Mouse (Mus musculus): ENCODE results near the gene Ankle2. TPM values are rescaled to one million over a fixed set of nuclear protein-coding genes. Genes with fewer than 3 reads are reported as not detected.

The Ankle2 gene
- 10 to 100 TPM; 34.2 to 38.6 TPM for total RNA-seq (2021)

DNA sequence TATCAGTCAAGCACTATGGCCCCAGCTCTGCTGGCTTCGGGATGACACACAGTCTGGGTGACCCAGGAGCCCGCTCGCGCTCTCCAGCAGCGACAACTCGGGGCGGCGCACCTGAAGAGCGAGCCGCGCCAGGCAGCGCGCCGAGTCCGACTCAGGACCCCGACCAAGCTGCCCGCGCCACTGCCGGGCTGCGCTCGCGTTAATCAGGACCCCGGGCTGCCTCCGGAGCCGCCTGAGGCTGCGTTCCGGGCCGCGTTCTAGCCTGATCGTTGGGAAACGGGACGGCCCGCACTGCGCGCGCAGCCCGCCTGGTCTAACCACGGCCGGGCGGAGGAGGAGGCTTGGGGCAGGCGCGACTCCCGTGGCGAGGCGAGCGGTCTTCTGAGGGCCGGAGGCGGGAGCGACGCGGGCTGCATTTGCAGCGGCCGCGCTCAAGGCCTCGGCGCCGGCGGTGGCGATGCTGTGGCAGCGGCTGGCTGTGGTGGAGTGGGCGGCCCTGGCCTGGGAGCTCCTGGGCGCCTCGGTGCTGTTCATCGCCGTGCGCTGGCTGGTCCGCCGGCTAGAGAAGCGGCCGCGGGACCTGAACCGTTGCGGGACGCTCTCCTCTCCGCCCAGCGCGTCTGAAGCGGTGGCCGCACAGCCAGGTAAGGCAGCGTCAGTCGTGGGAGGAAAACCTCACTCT lies at the start of gene Ankle2:
Ankle2 (plus strand) TSS at position 225 of the 682 bp plus-strand sequence.
- intact Hi-C loops (cut with DNase I) = no loop called here
- peak; percentile 92 for DNase-seq

DNA sequence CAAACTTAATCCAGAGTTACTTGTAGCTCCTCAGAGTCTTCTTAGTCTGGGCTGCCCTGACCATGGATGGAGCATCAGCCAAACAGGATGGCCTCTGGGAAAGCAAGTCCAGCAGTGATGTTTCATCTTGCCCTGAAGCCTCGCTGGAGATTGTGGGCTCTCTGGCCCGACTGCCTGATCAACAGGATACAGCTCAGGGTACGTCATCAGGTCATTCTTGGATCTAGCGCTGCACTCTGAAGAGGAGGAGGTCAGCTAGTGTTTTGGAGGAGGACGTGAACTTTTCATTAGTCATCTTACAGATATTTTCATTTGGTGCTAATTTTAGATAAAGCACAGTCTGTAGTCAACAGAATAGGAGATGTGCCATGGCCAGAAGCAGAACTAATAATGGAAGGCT lies 49.1 kb upstream of the Ankle2 start:
- no peak for DNase-seq
- intact Hi-C loops (cut with DNase I) = no loop called here

DNA sequence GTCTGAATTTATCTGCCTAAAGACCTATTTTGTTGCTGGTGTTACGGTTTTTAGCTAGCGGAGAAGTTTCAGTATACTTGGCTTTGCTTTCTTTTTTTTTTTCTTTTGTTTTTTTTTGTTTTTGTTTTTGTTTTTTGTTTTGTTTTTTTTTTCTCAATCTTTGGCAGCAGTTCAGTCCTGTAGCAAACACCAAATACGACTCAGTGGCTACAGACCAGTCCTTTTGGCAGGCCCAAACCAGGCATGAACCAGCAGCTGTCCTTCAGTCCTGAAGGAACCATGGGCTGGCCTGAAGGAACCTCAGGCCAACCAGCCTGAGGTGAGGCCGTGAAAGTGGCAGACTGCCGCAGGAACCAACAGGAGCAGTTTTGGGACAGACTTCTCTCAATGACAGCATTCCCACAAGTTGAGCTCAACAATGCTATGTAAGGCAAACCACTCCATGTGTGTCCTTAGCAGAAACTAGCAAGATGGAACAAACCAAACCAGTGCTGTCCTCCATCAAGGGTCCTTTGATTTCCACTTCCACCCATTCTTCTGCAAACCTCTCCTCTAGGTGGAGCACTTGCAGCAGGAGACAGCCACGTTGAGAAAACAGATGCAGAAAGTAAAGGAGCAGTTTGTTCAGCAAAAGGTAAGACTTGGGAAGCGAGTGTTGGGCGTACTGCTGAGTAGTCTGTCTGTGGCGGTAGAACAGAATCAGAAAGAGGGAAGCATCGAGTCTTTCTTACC lies 27.5 kb upstream of the Ankle2 start:
- intact Hi-C loops (cut with DNase I) = loop anchor here (10.0 kb wide), 1 partner anchor 1589 kb away; no protein-coding TSS in a partner anchor
- DNase-seq = no peak

DNA sequence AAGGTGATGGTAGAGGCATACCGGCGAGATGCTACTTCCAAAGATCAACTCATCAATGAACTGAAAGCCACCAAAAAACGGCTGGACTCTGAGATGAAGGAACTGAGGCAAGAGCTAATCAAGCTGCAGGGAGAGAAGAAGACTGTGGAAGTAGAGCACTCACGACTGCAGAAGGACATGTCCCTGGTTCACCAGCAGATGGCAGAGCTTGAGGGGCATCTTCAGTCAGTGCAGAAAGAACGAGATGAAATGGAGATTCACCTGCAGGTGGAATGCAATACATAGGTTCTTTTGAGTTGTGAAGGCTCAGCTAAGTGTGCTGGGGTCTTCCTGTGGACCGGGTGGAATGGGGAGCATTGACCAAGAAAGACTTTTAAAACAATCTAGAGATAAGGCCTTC lies 26.0 kb upstream of the Ankle2 start:
- intact Hi-C loops (cut with DNase I) = loop anchor here (10.0 kb wide), 1 partner anchor 1590 kb away; no protein-coding TSS in a partner anchor
- DNase-seq = no peak

DNA sequence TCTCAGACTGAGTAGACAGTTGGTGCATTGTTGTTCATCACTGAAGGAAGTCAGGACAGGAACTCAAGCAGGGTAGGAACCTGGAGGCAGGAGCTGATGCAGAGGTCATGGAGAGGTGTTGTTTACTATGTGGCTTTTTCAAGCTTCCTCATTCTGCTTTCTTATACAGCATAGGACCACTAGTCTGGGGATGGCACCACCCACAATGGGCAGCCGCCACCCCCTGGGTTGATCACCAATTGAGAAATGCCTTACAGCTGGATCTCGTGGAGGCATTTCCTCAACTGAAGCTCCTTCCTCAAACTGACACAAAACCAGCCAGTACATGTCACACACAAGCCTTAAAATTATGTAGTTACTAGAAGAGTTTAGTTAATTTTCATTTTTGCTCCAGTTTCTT lies 19.5 kb upstream of the Ankle2 start:
- intact Hi-C loops (cut with DNase I) = no loop called here
- DNase-seq = no peak

DNA sequence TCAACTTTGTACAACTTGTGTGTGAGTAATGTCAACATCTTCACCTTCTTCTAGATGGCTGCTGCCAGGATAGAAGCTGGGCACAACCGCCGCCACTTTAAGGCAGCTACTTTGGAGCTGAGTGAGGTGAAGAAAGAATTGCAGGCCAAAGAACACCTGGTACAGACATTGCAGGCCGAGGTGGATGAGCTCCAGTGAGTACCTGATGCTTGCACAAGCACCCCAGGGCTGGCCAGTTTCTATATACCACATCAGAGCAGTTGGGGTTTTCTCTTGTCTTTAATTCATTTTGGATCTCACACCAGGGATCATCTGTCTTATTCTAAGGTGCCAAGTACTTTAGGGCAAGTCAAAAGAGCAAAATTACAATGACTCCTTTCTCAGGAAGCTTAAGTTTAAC lies 14.0 kb upstream of the Ankle2 start:
- intact Hi-C loops (cut with DNase I) = no loop called here
- no peak for DNase-seq

DNA sequence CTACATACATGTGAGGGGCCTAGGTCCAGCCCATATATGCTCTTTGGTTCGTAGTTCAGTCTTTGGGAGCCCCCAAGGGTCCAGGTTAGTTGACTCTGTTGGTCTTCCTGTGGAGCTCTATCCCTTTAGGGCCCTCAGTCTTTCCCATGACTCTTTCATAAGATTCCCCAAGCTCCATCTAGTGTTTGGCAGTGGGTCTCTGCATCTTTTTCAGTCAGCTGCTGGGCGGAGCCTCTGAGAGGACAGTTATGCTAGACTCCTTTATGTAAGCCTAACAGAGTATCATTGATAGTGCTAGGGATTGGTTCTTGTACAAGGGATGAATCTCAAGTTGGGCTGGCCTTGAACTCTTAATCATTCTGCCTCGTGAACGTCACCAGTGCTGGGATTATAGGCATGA lies 10.5 kb upstream of the Ankle2 start:
- no peak for DNase-seq
- intact Hi-C loops (cut with DNase I) = no loop called here

DNA sequence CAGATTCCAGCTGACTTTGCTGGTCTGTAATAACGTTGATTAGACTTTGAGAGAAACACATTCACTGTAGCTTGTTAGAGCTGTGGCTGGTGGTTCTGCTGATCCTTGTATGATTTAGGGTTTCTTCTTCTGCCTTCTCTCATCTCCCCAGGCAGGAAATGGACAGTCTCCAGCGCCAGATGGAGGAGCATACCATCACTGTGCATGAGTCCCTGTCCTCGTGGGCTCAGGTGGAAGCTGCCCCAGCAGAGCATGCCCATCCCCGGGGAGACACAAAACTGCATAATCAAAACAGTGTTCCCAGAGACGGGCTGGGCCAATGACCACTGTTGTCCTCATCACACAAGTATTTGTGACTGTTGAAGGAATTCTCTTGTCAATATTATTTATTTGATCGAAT lies 8.0 kb upstream of the Ankle2 start:
- intact Hi-C loops (cut with DNase I) = no loop called here
- DNase-seq = no peak

DNA sequence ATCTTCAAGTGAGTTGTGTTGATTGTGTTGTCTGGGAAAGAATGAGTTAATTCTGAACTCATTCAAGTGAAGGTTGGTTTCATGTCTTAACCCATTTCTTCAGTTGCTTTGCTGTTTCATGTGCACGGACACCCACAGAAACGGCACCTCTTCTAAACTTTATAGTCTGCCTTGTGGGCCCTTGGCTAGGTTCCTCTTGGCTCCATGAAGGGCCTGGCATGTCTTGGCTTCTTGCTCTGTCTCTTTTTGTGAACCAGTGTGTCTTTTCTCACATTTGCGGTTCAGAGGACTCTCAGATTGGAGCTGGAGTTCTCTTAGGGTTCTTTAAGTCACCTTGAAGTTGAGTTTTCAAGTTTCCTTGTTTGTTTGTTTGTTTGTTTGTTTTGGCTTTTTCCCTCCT lies 5.7 kb upstream of the Ankle2 start:
- DNase-seq = no peak
- intact Hi-C loops (cut with DNase I) = no loop called here

DNA sequence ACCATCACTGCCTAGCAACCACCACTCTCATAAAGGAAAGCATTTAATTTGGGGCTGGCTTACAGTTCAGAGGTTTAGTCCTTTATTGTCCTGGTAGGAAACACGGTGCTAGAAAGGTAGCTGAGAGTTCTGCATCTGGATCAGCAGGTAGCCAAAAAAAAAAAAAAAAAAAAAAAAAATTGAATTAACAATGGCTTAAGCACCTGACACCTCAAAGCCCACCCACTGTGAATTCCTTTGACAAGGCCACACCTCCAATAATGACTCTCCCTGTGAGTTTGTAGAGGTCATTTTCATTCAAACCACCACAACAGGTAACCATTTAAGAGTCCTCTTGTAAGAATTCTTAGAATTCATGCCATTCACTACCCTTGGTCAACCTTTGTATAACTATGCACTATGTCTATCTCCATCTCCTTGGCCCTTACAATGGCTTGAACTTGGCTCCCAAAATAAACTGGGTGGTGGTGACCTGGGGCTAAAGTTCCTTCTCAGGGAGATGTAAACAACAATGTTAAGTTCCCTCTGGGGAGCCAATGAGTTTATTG lies 3.4 kb upstream of the Ankle2 start:
- DNase-seq = no peak
- intact Hi-C loops (cut with DNase I) = no loop called here

DNA sequence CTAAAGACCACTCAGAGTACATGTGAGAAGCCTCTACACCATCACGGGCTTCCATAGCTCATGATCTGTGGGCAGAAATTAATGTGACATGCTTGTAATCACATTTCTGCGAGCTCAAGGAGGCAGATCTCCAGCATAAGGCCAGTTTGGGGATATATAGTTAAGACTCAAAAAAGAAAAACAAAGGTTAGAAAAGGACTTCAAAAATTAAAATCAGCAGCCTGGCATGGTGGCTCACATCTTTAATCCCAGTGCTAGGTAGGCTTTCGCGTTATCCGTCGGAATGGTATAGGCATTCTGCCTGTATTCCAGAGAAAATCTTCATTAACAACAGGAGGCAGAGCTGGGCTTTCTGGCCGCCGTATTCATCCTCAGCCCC lies 414 bp upstream of the Ankle2 start:
- intact Hi-C loops (cut with DNase I) = no loop called here
- no peak for DNase-seq

DNA sequence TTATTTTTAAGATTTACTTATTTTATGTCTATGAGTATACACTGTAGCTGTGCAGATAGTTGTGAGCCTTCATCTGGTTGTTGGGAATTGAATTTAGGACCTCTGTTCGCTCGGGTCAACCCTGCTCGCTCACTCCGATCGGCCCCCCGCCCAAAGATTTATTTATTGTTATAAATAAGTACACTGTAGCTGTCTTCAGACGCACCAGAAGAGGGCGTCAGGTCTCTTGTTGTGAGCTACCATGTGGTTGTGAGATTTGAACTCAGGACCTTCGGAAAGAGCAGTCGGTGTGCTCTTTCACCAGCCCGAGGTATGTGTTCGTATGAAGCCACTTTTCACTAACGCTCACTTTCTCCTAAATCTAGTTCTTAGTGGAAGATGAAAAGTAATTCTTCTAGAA lies 834 bp downstream of the Ankle2 start:
- intact Hi-C loops (cut with DNase I) = no loop called here
- no peak for DNase-seq

DNA sequence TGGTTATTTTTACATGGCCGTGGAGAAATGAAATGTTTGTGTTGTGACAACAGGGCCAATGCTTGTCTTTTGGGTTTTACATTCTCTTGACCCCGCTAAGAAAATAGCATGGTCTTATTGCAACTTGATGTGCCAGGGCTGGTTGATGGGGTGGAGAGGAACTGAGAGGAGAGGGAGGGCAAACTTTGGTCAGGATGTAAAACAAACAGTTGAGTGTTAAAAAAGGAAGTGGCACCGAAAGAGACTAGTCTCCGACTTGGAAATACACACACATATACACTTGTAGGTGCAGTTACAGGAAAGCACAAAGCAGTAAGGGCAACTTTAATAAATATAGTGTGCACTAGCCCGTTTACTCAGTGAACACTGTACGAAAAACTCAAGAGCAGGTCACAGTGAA lies 1.5 kb downstream of the Ankle2 start:
- intact Hi-C loops (cut with DNase I) = no loop called here
- no peak for DNase-seq

DNA sequence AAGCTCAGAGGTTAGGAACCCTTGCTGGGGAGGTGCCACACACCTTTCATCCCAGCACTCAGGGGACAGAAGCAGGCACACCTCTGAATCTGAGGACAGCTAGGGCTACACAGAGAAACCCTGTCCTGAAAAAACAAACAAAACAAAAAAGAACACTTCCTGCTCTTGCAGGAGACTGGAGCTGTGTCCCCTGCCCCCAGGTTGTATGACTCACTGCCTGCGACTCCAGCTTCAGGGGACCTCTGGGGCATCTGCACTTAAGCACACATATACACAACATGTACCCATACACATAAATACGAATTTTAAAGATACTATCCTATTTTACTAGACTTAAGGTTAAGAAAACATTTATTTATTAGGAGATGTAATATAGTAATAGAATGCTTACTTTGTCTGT lies 13.3 kb downstream of the Ankle2 start:
- intact Hi-C loops (cut with DNase I) = no loop called here
- DNase-seq = no peak

DNA sequence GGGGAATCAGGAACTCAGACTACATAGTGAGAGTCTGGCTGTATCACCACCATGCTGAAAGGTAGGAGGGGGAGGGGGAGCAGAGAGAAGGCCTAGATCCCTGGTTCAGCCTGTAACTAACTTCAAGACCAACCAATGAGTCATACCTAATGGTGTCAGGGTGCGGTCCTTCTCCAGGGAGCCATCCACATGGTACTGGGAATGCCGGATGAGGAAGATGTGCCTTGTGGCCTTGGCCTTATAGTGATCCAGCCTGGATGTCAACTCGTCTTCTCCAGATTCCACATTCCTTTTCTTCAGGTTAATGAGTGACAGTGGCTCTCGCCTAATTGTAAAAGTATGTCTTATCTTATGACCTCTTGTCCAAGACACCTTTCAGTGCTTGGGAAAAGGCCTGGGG lies 36.1 kb downstream of the Ankle2 start:
- intact Hi-C loops (cut with DNase I) = no loop called here

DNA sequence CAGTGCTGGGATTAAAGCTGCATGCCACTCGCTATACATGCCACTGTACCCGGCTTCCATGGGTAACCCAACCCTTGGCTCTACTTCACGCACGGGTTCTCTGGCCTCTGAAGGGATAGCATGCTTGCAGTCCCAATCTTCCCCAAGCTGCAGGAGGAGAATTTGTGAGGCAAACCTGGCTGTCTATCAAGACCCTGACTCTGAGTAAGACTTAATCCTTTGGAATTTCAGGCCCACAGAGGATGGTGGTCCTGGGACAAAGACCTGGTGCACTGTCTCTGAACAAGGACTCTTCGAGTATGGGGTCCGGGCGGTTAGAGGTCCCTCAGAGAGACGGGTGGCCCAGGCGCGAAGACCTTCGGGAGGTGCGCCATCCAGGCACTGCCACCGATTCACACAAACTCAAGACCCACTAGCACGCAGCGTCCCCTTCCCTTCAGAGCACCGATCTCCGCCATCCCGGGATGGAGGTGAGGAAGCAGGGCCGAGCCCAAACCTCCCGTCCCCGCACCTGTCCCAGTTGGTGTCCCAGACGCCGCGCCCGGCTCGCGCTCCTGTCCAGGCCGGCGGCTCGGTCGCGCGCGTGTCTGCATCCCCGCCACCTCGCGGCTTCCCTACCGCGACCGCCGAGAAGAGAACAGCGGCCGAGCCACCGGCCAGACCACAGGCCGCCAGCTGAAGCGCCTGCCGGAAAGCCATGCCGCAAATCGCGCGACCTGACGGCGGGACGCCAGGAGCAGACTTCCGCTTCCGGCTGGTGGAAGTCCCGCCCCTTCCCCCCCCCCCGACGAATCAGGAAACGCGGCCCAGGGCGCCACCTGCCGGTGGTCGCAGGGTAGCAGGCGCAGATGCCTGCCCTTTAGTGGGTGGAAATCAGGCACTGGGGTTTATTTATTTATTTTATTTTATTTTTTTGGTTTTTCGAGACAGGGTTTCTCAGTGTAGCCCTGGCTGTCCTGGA lies 38.6 kb downstream of the Ankle2 start, which contains the start of gene Pgam5:
Pgam5 (minus strand) TSS at position 773 of the 961 bp plus-strand sequence.
- peak; percentile 97 for DNase-seq
- intact Hi-C loops (cut with DNase I) = no loop called here

More for the DNA sequence above, 36.1 kb downstream of the Ankle2 start:
- DNase-seq = no peak

DNA sequence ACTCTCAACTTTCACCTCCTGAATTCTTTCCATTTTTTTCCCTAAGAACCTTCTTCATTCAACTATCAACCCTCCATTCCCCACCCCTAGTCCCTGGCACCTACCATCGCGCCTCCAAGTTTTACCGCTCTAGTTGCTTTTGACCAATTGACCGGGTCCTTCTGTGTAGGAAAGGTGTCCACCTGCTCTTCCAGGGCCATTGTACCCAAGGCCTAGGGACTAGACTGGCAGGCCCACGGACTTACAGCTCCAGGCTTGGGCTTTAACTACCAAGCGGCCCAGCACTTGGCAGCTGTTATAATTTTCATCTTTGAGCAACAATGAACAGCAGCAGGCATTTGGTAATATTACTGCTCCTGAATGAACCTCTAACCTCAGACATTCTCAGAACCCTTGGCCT lies 39.4 kb downstream of the Ankle2 start:
- intact Hi-C loops (cut with DNase I) = no loop called here
- no peak for DNase-seq

DNA sequence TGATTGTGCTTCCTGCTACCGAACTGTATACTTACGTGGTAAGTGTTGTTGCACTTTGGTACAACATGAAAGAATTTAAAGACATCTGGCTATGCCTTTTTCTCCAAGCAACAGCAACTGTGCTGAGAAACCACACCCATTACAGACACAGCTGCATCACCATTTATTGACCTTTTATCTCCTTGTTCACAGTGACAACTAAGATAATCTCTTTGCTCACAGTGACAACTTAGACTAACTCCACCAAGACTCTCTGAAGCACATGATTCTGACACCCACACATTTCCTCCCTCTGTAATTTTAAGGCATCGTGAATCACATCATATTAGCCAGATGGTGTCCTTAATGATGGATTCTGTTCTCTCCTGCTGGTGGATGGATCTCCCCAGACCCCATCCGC lies 43.3 kb downstream of the Ankle2 start:
- DNase-seq = no peak
- intact Hi-C loops (cut with DNase I) = no loop called here

DNA sequence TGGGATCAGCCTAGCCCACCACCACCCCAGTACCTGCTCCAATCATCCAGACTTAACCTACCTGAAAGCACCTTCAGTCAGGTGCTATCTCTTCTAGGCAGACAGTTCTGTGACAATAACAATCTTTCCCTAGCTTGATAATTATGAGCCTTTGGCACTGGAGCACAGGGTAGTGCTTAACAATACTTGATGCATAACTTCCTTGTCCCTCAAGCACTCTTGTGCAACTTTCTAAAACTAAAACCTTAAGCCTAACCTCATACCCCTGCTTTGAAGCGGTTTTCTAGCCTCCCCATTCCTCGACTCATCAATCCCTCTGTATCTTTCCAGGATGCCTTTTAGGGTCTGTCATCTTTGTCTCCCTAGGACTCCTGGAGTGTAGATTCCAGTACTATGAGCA lies 44.0 kb downstream of the Ankle2 start:
- no peak for DNase-seq
- intact Hi-C loops (cut with DNase I) = no loop called here

DNA sequence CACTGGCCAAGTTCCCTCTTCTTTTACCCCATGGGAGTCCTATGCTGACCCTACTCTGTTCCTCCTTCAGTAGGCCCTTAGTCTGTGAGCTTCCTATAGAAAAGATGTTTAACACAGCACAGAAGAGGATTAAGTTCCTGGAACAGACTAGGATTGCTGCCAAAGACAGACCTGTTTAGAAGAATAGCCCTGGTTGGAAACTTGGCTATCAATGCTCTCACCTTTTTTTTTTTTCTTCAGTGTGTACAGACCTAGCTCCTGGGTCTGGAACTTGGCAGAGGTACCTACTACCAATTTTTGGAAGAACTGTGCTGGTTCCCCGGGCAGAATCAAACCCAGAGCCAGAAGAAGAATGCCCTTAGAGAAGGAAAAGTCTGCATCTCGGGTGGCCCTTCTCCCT lies 45.6 kb downstream of the Ankle2 start:
- DNase-seq = no peak
- intact Hi-C loops (cut with DNase I) = no loop called here

DNA sequence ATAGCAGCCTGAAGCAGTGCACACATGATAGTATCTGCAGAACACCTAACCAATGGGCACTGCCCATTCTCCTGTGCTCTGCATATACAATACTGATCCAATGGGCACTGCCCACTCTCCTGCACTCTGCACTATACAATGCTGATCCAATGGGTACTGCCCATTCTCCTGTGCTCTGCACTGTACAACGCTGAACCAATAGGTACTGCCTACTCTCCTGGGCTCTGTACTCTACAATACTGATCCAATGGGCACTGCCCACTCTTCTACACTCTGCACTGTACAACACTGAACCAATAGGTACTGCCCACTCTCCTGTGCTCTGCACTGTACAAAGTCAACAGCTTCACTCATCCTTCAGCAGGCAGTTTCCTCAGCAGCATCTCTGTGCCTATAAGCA lies 46.1 kb downstream of the Ankle2 start:
- no peak for DNase-seq
- intact Hi-C loops (cut with DNase I) = no loop called here
